Mouse (Mus musculus): ENCODE results near the gene Slc3a2. TPM values are rescaled to one million over a fixed set of nuclear protein-coding genes. Genes with fewer than 3 reads are reported as not detected.

Slc3a2 gene
- 77.3 and 84.0 TPM in 2 replicates for polyA plus RNA-seq (2012; rRNA removed)

DNA sequence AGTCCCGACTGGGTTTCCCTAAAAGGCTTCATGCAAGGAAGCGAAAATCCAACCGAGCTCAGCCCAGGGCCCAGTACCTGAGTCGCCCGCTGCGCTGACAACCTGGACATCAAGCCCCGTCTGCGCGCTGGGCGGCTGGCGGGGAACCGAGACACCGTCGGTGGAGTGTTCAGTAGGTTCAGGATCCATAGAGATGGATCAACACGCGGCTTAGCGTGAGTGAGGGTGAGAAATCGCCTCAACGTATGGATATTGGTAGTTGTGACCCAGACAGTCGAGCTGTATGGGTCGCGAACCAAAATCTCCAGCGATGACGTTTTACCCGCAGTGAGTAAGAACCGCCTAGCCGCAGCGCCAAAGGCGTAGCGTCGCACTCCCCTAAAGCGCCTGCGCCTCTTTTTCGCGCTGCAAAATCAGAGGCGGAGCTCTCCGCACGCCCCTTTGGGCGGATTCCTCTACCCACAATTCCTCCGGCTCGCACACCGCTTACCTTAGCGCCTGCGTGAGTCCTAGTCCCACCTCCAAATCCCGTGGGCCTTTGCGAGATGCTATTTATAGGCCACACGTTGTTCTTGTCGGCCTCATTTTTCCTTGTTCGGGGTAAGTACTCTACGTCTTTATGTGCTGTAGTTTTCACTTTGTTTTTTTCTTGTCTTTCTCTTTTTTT, at the start of gene Slc3a2:
TSS of gene Slc3a2 (minus strand) at position 463 of the 667 bp plus-strand sequence.

GRCm38 (mm10) chr19:8770567-8771270, 47.5 kb upstream of the Slc3a2 start, which contains the start of gene Tmem223:
Gene Tmem223 (plus strand): TSS chr19:8770996.

GRCm38 (mm10) chr19:8756635-8757387, 33.6 kb upstream of the Slc3a2 start, which contains the start of gene Nxf1:
Gene Nxf1 (plus strand): TSS chr19:8757073.

GRCm38 (mm10) chr19:8741243-8741869, 18.2 kb upstream of the Slc3a2 start, which contains the start of gene Stx5a:
Gene Stx5a (plus strand): TSS chr19:8741413.

DNA sequence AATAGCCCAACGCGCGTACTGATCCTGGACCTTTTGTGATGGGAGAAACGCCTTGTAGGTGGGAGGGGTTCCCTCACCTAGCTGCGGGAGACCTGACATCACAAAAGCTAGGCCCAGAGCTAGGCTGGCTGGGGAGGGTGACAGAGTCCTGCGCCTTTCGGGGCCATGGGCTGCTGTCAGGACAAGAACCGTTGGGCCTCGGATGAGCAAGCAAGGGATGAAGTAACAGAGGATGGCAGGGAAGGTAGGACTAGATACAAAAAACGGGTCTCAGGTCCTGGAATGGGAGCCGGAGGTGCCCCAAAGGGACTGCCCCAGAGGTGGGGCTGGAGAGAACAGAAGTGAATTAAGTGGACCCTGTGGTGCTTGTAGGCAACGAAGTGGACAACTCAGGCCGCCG, 17.4 kb upstream of the Slc3a2 start, which contains the start of gene 1700092M07Rik:
TSS of gene 1700092M07Rik (plus strand) at position 116 of the 400 bp plus-strand sequence.

DNA sequence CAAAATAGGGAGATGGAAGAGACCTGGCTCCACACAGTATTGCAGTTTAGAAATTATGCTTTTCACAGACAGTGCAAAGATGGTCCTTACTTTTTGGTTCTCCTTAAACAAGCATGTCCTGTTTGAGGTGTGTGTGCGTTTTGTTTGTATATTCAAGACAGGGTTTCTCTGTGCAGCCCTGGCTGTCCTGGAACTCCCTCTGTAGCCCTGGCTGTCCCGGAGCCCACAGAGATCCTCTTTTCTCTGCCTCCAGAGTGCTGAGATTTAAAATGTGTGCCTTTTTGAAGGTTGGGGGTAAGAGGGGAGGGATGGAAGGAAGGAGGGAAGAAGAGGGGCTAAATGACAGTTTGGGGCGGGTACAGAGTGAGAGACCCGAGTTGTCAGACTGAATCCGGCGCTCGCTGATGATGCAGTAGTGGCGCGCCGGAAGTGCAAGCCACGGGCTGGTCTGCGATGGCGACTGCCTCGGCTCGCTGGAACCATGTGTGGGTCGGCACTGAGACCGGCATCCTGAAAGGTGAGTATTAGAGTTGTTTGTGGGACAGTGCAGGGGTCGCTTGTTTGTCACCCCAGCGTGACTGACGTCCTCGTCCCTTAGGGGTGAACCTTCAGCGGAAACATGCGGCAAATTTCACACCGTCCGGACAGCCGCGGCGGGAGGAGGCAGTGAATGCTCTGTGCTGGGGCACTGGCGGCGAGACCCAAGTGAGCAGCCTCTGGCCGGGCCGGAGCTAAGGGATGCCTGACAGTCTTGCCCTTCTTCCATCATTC, 12.4 kb upstream of the Slc3a2 start, which contains the start of gene Wdr74:
TSS of gene Wdr74 (plus strand) at position 439 of the 771 bp plus-strand sequence.

DNA sequence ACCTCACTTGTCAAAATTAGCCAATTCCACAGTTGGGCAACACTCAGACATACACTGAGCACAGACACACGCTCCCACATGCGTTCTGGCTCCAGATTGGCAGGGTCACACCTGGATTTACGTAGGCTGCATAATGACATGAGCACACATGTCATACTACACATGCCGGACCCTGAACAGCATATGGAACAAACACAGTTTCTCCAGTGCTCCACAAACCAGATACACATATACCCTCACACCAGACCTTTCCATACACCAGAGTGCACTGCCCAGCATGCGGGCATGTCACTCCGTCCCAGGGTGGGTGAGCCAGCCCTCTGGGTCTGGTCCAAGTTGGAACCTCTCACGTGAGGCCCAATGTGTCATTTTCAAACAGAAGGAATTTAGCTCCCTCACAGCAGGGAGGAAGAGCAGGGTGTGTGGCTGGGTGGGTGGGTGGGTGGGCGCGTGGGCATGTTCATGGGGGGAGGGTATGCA, 59.8 kb downstream of the Slc3a2 start, which contains the start of gene Chrm1:
TSS of gene Chrm1 (plus strand) at position 430 of the 480 bp plus-strand sequence.

Other genes starting within 250 kb of the Slc3a2 start
- gene Slc22a8, start 132.1 kb downstream of the Slc3a2 start, polyA plus RNA-seq (2012; rRNA removed), result not detected in 2 replicates
- gene Slc22a6, start 105.3 kb downstream of the Slc3a2 start, polyA plus RNA-seq (2012; rRNA removed), result not detected in 2 replicates
- gene Chrm1, start 59.6 kb downstream of the Slc3a2 start, polyA plus RNA-seq (2012; rRNA removed), result 8.6 and 12.4 TPM in 2 replicates
- 23.1 and 24.6 TPM in 2 replicates for gene Wdr74, start 12.5 kb upstream of the Slc3a2 start, polyA plus RNA-seq (2012; rRNA removed)
- gene 1700092M07Rik, start 17.3 kb upstream of the Slc3a2 start, polyA plus RNA-seq (2012; rRNA removed), result not detected in 2 replicates
- gene Stx5a, start 18.0 kb upstream of the Slc3a2 start, polyA plus RNA-seq (2012; rRNA removed), result 76.8 and 84.3 TPM in 2 replicates
- 46.2 and 48.5 TPM in 2 replicates for gene Nxf1, start 33.7 kb upstream of the Slc3a2 start, polyA plus RNA-seq (2012; rRNA removed)
- 138 and 175 TPM in 2 replicates for gene Tmem223, start 47.6 kb upstream of the Slc3a2 start, polyA plus RNA-seq (2012; rRNA removed)
- 72.7 and 126 TPM in 2 replicates for gene Tmem179b, start 51.1 kb upstream of the Slc3a2 start, polyA plus RNA-seq (2012; rRNA removed)
- gene Taf6l, start 63.0 kb upstream of the Slc3a2 start, polyA plus RNA-seq (2012; rRNA removed), result 9.5 and 9.9 TPM in 2 replicates
- 17.4 and 20.0 TPM in 2 replicates for gene Polr2g, start 75.2 kb upstream of the Slc3a2 start, polyA plus RNA-seq (2012; rRNA removed)
- gene Zbtb3, start 79.2 kb upstream of the Slc3a2 start, polyA plus RNA-seq (2012; rRNA removed), result 1.6 and 1.9 TPM in 2 replicates
- gene Ttc9c, start 96.0 kb upstream of the Slc3a2 start, polyA plus RNA-seq (2012; rRNA removed), result 9.8 and 12.1 TPM in 2 replicates
- gene Hnrnpul2, start 96.6 kb upstream of the Slc3a2 start, polyA plus RNA-seq (2012; rRNA removed), result 23.2 and 24.4 TPM in 2 replicates
- 2.4 and 6.1 TPM in 2 replicates for gene AC129217.1, start 106.4 kb upstream of the Slc3a2 start, polyA plus RNA-seq (2012; rRNA removed)
- gene Bscl2, start 114.1 kb upstream of the Slc3a2 start, polyA plus RNA-seq (2012; rRNA removed), result 125 and 157 TPM in 2 replicates
- 2.1 and 2.8 TPM in 2 replicates for gene Gng3, start 115.8 kb upstream of the Slc3a2 start, polyA plus RNA-seq (2012; rRNA removed)
- gene Lrrn4cl, start 127.4 kb upstream of the Slc3a2 start, polyA plus RNA-seq (2012; rRNA removed), result 1.5 and 3.0 TPM in 2 replicates
- 113 and 124 TPM in 2 replicates for gene Ubxn1, start 148.1 kb upstream of the Slc3a2 start, polyA plus RNA-seq (2012; rRNA removed)
- gene Uqcc3, start 157.6 kb upstream of the Slc3a2 start, polyA plus RNA-seq (2012; rRNA removed), result 24.9 and 27.0 TPM in 2 replicates
- gene Lbhd1, start 160.4 kb upstream of the Slc3a2 start, polyA plus RNA-seq (2012; rRNA removed), result 0.76 and 1.1 TPM in 2 replicates
- not detected in 2 replicates for gene Gm49403, start 160.6 kb upstream of the Slc3a2 start, polyA plus RNA-seq (2012; rRNA removed)
- 9.0 and 12.8 TPM in 2 replicates for gene 1810009A15Rik, start 165.5 kb upstream of the Slc3a2 start, polyA plus RNA-seq (2012; rRNA removed)
- gene Gm49416, start 165.6 kb upstream of the Slc3a2 start, polyA plus RNA-seq (2012; rRNA removed), result not detected in 2 replicates
- 24.4 and 26.7 TPM in 2 replicates for gene Ints5, start 169.6 kb upstream of the Slc3a2 start, polyA plus RNA-seq (2012; rRNA removed)
- 94.0 and 114 TPM in 2 replicates for gene Ganab, start 174.7 kb upstream of the Slc3a2 start, polyA plus RNA-seq (2012; rRNA removed)
- 114 and 123 TPM in 2 replicates for gene B3gat3, start 197.0 kb upstream of the Slc3a2 start, polyA plus RNA-seq (2012; rRNA removed)
- 11.4 and 12.6 TPM in 2 replicates for gene Rom1, start 206.0 kb upstream of the Slc3a2 start, polyA plus RNA-seq (2012; rRNA removed)
- gene Eml3, start 206.2 kb upstream of the Slc3a2 start, polyA plus RNA-seq (2012; rRNA removed), result 34.6 and 42.8 TPM in 2 replicates
- 17.1 and 24.9 TPM in 2 replicates for gene Mta2, start 218.5 kb upstream of the Slc3a2 start, polyA plus RNA-seq (2012; rRNA removed)
- gene Tut1, start 230.5 kb upstream of the Slc3a2 start, polyA plus RNA-seq (2012; rRNA removed), result 14.7 and 16.6 TPM in 2 replicates
- gene Eef1g, start 243.7 kb upstream of the Slc3a2 start, polyA plus RNA-seq (2012; rRNA removed), result 172 and 210 TPM in 2 replicates

Data from colon, adult 2 months (tissue).